Mouse (Mus musculus) right cerebral cortex, postnatal 10 days (tissue): ENCODE measurements at regions not wholly inside any gene's neighbourhood (a gene's known extent, or its start where the extent isn't known, plus 50 kb on each side); places are given as distances from the start of the nearest gene placed in this dataset.
"Not testable (repeated sequence)": the region's sequence is repeated elsewhere in the genome, so short reads cannot be mapped to it uniquely, and the experiment has no call there.

ENCODE experiments used
- DNase-seq, 2 experiments: peaks; one replicate each; pipeline ENCODE4 v3.0.0; 2021; ENCODE audit warnings: low spot score in 2 of 2

DNA sequence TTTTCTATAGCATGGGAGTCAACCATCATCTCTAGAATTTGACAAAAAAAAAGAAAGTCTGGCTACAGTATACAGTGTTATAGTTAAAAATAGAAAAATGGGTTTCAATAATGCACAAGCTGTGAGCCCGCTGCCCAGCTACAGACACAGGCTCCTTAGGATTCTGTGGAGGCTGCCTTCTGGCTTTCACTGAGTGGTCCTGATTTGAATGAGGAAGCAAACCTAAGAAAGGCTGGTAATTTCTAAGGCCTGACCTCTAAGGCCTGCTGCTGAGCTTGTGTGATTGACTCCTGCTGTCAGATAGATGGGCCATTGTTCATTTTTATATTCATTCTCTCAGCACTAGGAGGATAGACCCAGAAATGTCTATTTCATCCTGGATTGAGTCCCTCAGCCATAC, 67.7 kb downstream of the Alg10b start:
- no peak for DNase-seq

DNA sequence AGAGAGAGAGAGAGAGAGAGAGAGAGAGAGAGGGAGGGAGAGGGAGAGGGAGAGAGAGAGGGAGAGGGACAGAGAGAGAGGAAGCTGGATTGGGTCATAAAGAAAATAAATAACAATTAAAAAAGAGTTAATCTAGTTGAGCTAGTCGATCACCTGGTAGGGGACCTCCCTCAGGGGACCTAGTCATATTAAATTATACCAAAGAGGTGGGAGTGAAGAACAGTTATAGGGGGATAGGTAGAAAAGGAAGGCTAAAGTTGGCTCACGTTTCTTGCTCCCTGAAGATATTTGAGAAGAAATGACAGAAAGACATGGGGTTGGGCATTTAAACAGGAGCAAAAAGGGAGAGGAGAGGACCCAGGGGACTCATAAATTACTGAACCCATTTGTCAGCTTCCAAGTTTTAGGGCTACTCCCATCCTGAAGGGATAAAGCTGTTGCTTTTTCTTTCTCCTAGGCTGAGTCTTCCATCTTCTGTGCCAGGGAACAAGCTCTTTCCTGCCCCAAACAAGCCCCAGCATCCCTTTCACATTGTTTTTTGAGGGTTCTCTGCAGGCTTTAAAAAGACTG, 70.3 kb downstream of the Alg10b start:
- DNase-seq, result no peak

DNA sequence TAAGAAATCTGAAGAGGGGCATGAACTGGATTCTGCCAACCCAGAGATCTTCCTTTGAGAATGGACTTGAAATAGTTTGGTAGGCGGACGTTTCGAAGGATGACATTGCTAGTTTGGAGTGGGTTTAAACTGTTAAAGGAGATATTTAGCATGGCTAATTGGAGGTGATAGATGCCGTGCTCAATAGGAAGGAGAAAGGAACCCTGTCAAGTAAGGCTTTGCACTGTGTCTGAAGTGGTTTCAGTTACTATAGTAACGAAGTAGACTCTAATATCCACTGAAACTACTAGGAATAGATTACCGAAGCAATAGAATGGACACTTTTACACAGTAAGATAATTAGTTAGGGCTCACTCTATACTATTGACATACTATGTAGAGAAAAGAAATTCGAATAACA, 74.5 kb downstream of the Alg10b start:
- DNase-seq, result no peak

DNA sequence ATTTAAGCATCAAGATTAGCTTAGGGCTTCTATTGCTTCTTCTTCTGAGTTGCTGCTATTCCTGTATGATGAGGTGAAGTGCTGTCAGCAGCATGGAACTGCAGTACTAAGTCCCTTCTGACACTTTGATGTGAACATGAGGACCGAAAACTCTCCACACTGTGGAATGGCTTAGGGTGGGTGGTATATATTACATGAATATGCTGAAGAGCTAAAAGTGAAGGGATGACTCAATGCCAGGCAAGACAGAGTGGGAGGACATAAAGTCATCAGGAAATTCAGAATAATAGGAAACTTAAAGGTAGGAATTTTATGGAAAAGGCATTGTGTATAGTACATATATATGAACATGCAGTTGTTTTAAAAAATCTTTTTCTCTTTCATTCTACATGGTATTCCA, 79.3 kb downstream of the Alg10b start:
- peak in 1 of 2 experiments; percentile 21 for DNase-seq

DNA sequence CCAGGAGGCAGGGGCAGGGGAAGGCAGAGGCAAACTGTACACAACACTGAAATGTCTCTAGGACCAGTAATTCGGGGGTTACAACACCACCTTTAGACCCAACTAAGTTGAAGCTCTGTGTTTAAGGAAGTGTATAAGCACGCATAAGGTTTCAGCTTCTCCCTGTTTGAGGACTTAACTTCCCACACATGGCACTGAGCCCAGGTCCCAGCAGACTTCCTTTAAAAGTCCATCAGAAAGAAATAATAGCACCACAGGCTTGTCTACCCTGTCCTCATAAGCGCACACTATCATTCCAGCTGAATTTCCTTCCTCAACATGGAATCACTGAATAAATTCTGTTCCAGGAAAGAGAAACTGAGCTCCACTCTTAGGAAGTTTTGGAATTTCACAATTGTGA, 80.9 kb downstream of the Alg10b start:
- DNase-seq, result peak in 1 of 2 experiments; percentile 24

GRCm38 (mm10) chr15:90306866-90307265, 82.8 kb downstream of the Alg10b start:
- DNase-seq, result no peak

DNA sequence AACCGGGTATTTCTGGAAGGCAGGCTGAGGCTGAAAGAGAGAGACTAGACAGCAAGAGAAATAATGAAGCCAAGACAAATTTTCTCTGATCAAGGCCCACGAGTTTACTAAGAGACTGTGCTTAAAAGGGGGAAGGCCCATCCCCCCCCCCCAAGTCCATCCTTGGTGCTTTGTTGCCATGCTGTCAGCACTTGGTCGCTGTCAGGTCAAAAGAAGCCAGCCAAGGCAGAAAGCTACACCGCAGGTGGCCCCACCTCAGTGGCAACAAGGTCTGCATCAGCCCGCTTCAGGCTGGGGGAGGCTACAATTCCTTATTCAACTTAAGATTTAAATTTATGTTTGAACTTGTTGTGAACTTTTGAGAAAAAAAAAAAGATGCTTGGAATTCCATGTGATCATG, 84.3 kb downstream of the Alg10b start:
- not testable (repeated sequence) for DNase-seq

DNA sequence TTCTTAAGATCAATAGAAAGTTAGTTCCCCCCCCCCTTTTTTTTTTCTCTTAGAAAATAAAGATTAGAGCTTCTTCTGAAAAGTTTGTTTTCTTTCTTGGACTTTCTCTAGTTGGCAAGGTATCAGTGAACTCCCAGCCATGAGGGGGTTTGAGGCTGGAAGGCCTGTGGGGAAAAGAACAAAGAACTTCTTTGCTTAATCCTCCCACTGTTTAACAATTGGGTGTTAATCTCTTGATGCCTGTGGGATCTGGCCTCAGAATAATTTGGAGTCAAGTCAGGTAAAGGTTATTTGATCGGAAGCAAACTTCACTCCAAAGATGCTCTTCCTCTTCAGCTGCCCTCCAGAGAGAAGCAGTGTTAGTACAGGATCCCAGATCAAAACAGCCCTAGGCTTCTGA, 84.8 kb downstream of the Alg10b start:
- DNase-seq, result no peak

DNA sequence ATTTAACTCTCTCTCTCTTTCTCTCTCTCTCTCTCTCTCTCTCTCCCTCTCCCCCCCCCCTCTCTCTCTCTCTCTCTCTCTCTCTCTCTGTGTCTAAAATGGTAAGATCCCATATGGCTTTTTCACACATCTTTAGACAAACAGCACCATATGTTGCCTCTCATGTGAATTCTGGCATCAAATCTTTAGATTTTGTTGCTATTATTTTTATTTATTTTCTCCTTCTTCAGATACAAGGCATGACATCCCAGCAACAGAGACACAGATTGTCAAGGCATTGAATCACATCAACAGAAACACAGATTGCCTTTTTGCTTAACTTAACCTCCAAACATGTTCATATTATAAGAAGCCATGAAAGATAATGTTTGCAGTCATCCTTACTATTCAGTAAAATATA, 85.6 kb downstream of the Alg10b start:
- DNase-seq, result no peak

DNA sequence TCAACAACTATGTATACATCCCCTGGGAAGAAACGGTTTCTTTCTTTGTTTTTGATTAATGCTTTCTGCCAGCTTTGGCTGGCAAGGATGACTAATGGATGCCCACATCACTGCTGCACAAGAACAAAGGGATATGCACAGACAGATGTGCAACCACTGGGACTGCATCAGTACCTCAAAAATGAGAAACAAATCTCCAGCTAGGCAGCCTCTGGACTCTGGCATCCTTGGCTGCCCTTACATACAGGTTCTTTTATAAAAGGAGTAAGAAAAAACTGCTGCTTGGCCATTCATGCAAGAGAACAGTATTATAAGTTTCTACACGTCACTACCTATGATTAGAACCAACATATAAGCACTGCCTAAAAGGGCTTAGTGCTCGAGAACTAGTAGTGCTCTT, 97.7 kb downstream of the Alg10b start:
- no peak for DNase-seq

GRCm38 (mm10) chr15:90333275-90333674, 109.2 kb downstream of the Alg10b start:
- peak in 1 of 2 experiments; percentile 25 for DNase-seq

DNA sequence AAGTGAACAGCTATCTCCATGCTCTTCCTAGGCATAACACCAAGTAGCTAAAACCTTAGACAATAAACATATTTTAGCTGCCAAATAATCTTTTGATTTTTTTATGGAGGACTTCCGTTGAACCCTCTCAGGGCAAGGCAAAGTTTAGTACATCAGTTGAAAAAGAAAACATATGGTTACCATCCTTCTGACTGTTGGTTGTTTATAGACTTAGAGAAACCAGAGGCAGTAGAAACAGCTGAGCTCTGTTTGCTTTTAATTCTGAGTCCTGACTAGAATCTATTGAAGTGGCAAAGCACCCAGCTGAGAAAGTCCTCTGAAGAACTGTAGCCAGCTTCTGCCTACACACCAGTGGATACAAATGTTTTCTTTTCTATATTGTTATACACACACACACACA, 109.7 kb downstream of the Alg10b start:
- no peak for DNase-seq

DNA sequence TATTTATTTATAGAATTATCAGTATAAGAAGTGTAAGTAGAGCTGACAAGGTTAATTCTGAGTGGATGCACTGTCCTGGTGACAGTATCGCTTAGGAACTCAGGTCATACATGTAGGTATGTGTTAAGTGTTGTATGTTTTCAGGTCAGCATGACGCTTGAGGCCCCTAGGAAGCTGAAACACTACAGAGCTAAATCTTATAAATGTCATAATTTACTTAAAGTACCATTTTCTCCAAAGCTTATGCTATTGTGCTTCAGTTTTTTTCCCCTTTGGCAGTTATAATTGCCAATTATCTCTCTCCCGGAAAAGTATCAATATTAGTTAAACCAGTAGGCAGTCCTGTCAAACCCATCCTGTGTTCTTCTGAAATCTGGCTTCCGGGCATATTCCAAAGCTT, 110.3 kb downstream of the Alg10b start:
- no peak for DNase-seq

GRCm38 (mm10) chr15:90335506-90335905, 111.4 kb downstream of the Alg10b start:
- no peak for DNase-seq

- no peak for DNase-seq
These were observed 116.0 kb downstream of the Alg10b start for GRCm38 (mm10) chr15:90340089-90340488.

DNA sequence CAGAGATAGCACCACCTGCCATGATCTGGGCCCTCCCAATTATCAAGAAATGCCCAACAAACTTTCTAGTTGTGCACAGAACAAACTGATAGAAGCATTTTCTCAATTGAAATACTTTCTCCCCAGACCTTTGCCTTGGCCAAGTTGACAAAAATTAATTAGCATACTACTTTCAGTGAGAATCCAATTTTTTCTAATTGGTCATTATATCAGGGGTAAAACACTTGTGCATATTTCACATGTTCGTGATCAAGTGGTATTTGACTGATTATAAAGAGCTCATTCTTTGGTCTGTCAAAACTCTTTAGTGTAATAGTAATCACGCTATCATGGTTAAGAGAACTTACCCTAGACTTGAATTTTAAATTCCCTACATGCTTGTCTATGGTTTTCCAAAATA, 117.2 kb downstream of the Alg10b start:
- DNase-seq, result no peak

DNA sequence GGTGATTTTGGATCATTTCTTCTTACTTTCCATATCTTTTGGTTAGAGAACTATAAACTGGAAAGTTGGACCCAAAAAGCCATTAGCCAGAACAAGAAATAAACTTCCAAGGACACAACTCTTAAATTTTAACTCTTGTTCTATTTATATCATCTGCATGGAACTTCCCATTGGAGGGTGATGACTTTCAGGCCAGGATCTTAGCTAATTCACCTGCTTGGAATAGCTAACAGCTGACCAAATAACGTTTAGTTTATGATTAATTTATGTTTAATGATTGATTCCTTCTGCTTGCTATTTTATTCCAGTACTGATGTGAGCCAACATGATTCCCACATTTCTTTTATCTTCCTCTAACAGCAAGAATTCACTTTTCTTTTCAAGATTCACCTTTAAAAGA, 119.7 kb downstream of the Alg10b start:
- DNase-seq, result no peak

GRCm38 (mm10) chr15:90344956-90345355, 120.8 kb downstream of the Alg10b start:
- DNase-seq, result no peak

DNA sequence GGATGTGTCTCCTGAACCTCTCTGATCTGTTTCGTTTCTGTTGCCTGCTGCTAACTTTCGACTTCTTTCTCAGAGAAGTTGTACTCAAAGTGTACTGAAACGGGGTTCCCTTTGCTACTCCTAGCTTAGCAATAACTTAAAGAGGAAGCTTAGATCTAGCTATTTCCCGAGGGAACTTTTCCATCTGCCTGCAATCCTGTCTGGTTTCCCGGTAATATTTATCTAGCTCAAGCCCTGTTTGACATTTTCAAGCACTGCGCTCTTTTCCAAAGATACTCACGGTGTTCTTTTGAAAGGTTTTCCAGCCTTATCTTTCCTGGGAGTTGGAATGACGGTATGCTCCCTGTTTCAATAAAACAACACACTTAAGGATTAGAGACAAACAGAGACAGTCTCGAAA, 122.1 kb downstream of the Alg10b start:
- no peak for DNase-seq

GRCm38 (mm10) chr15:90346757-90347156, 122.6 kb downstream of the Alg10b start:
- DNase-seq, result no peak

- no peak for DNase-seq
These were observed 127.8 kb downstream of the Alg10b start for GRCm38 (mm10) chr15:90351898-90352297.

- DNase-seq, result no peak
These were observed 141.5 kb downstream of the Alg10b start for GRCm38 (mm10) chr15:90365656-90366055.

DNA sequence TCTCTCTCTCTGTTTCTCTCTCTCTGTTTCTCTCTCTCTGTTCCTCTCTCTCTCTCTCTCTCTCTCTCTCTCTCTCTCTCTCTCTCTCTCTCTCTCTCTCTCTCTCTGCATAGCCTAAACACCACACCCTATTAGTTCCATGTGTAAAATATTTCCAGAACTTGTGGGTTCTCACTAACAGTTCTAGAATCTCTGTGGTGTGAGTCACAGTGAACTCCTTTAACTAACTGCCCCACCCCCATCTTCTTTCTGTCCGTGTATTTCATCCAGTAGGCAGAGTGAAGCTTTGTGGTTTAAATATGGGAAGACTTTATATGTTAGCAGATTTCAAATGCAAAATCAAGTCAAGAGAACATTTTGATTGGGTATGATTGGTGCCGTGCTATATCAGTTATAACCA, 153.8 kb downstream of the Alg10b start:
- no peak for DNase-seq

DNA sequence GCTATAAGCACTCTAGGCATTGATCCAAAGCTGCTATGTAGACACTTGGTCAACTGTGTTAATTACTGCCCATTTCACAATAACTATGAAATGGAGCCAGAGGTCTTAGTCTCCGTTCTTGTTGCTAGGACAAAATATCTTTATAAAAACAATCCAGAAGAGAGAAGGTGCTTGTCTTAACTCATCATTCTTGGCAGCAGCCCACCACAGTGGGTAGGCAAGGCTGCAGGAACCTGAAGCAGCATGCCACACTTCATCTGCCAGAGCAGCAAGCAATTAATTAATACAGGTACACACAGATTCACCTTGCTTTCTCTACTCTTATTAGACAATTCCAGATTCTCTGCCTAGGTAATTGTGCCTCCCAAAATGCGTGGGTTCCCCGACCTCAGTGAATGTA, 172.8 kb downstream of the Alg10b start:
- no peak for DNase-seq
